Mouse (Mus musculus) E14TG2a.4 (cell line): Measurements from ENCODE around the gene Apopt1.

Source experiments
- H3K27me3 ChIP-seq: 2 replicates; pipeline ENCODE4 v1.6.1; 2014; ENCODE audit warnings: low read length, control low read depth; ENCODE audit not compliant: insufficient read depth
- H3K36me3 ChIP-seq: 2 replicates; pipeline ENCODE4 v1.6.1; 2014; ENCODE audit warnings: low read length, control low read depth; ENCODE audit not compliant: insufficient read depth
- H3K4me1 ChIP-seq: replicated peaks from 2 replicates; pipeline ENCODE4 v1.6.1; 2014; ENCODE audit warnings: low read depth, low read length, control low read depth
- H3K4me3 ChIP-seq: replicated peaks from 2 replicates; pipeline ENCODE4 v1.5.1; 2014; ENCODE audit warnings: mild to moderate bottlenecking, low read length
- H3K9me3 ChIP-seq: 2 replicates; pipeline ENCODE4 v1.6.1; 2014; ENCODE audit warnings: low read length, control low read depth
- CTCF ChIP-seq: conservative IDR thresholded peaks from 2 replicates; pipeline ENCODE4 v1.5.1; 2014; ENCODE audit warnings: low read length
- NANOG ChIP-seq: IDR thresholded peaks from 2 replicates; pipeline ENCODE4 v1.6.1; 2014; ENCODE audit warnings: borderline replicate concordance, low read length, mixed read lengths
- POU5F1 ChIP-seq: IDR thresholded peaks from 2 replicates; pipeline ENCODE4 v1.6.1; 2014; ENCODE audit warnings: low read length, borderline replicate concordance

Gene Apopt1

DNA sequence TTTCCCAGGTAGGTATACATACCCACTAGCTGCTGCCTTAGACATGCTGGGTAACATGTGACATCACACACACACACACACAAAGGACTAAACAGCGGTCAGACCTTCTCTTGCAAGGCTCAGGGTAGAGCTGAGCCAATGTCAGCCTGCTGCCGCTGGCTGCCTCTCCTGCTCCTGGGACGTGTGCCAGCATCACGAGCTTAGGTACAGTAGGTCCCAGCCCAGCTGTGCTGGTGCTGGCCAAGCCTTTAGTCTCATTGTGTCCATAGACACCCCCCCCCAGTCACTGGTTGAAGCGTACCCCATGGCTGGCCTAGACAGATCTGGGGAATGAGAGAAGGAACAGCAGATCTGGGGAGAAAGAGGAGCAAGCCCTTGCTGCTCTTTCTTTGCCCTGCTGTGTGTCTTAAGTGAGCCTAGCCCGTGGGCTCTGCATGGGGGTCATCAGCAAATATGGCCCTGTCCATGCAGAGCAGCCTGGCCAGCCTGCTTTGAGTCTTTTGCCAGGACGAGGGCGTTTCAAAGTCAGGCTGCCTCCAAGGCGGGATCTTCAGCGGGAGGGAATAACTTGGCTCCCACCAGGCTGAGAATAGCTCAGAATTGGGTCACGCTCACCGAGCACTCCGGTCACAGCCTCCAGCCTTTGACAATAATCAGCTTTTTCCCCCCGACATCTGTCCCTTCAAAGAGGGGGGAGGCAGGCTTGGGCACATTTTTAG lies 25.6 kb upstream of the Apopt1 start:
- Histone ChIP-seq H3K27me3 (peaks cover 8% of the 10 kb centered on the region), H3K36me3 (peaks cover 20% of the 10 kb centered on the region), H3K9me3 (no peaks in the 10 kb centered on the region), H3K4me1 (peaks cover 60% of the 10 kb centered on the region), H3K4me3 (no peak overlapping the region)
- TF ChIP-seq CTCF: no peak
- no peak for TF ChIP-seq NANOG
- no peak for TF ChIP-seq POU5F1

DNA sequence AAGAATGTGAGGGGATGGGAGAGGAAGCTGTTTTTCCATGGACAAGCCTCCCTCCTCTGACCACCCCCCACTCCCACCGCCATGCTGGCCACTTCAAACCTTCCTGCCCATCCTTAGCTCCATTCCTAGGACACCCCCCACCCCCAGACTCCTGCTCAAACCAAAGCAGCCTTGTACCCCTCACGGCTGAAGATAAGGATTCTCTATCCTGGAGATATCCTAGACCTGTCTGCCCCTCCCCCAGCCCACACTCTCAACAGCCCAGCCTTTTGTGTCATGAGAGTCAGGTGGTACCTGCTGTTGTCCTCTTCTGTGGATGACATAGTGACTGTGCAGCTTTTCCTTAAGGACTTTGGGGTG lies 25.0 kb upstream of the Apopt1 start:
- Histone ChIP-seq H3K36me3 (peaks cover 14% of the 10 kb centered on the region), H3K4me3 (no peak overlapping the region), H3K27me3 (peaks cover 8% of the 10 kb centered on the region), H3K9me3 (no peaks in the 10 kb centered on the region), H3K4me1 (peaks cover 60% of the 10 kb centered on the region)
- TF ChIP-seq NANOG: no peak

DNA sequence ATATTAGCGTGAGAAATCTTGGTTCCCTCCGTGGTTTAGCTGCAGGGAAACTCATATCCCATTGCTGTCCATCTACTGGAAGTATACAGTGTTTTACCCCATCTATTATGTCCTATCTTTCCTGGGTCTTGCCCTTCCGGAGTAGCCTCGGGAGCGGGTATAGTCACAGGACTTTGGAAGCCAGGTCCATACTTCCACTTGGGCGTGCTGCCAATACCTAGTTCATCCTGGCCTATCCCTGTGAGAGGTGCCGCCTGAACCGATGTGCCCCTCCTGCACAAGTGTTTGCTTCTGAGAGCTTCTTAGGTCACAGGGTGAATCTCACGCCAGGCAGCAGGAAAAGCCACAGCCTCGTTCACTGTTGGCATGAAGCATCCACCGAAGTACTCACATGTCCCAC lies 23.6 kb upstream of the Apopt1 start:
- Histone ChIP-seq H3K9me3 (no peaks in the 10 kb centered on the region), H3K27me3 (peaks cover 8% of the 10 kb centered on the region), H3K4me3 (no peak overlapping the region), H3K36me3 (peaks cover 1% of the 10 kb centered on the region), H3K4me1 (peaks cover 62% of the 10 kb centered on the region)
- TF ChIP-seq NANOG: no peak
- TF ChIP-seq CTCF: no peak
- TF ChIP-seq POU5F1: no peak

DNA sequence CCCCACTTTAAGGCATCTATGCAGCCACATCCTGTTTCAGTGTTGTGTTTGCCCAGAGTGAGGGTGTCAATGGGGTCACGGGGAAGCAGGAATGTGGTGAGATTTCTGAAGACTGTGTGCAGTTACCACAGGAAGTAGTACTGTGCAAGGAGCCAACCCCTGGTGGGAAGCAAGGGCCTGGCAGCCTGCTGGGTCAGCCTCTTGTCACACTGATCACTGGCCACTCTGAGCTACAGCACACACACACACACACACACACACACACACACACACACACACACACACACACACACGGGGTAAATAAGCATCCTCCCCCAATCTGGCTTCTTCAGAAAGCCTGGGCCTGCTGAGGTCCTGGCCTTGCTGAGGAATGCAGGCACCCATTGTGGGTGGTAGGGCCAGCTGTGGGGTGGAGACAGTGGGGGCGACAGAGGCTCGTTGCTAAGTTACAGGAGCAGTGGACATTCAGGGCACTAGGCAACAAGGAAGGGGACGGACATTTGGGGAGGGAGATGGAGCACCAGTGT lies 21.7 kb upstream of the Apopt1 start:
- Histone ChIP-seq H3K4me3 (no peak overlapping the region), H3K4me1 (peaks cover 67% of the 10 kb centered on the region), H3K9me3 (no peaks in the 10 kb centered on the region), H3K27me3 (peaks cover 8% of the 10 kb centered on the region), H3K36me3 (no peaks in the 10 kb centered on the region)
- TF ChIP-seq NANOG (no peak), POU5F1 (no peak), CTCF (no peak)

DNA sequence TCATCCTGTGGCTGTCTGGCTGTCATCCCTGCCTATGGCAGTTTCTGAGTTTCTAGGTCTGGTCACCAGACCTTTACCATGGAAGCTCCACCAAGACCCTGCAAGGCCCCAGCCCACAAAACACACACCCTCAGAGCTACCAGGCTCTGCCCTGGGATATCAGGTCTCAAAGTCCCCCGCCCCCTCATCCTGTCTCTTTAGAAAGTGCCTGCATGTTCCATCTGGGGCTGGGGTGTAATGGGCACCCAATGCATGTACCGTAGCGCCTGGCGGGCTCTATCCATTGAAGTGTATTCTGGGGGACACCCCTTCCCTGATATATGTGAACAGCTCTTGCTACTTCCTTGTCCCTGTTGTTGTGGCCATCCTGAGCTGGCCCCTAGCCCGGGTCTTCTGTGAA lies 20.2 kb upstream of the Apopt1 start:
- H3K9me3 ChIP-seq: no peaks in the 10 kb centered on the region
- no peaks in the 10 kb centered on the region for H3K36me3 ChIP-seq
- H3K4me3 ChIP-seq: peak overlapping the region; percentile 62
- TF ChIP-seq POU5F1 (no peak), NANOG (no peak), CTCF (no peak)
- peaks cover 62% of the 10 kb centered on the region for H3K4me1 ChIP-seq
- peaks cover 13% of the 10 kb centered on the region for H3K27me3 ChIP-seq

DNA sequence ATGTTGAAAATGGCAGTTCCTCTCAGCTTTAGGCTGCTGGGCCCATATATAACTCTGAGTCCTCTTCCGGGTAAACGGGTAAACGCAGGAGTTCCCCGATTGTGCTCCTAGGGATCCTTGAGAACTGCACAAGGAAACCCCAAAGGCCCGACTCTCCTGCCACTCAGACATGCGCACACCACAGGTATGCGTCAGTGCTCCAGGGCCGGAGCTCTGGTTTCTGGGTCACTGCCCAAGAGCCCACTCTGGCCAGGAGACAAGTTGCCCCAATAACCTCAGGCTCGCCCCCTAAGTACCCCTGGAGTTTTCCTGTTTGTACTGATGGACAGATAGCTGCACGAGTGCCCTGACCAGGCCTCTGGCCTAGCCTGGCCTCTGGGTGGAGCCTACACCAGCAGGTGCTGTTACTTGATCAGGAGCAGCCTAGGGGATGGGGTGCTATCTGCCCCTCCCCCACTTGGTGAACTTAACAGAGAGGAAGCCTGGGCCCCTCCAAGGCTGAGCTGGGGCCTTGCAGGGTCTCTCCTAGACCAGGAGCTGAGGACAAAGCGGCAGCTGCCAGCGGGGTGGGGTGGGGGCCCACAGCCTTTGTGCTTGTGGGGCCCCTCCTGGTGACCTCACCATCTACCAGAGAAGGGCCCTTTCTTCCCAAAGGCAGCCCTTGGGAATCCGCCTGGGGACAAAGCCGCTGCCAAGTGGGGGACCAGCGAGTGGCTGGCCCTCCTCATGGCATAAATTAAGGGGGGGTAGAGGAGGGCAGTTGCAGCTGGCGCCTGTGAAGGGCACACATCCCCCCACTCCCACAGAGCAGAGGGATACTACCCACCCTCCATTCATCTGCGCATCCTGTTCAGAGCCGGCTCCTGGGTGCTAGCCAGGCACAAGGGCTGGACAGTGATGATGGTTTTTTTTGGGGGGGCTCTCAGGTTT lies 19.5 kb upstream of the Apopt1 start:
- H3K9me3 ChIP-seq: no peaks in the 10 kb centered on the region
- H3K36me3 ChIP-seq: no peaks in the 10 kb centered on the region
- peak overlapping the region; percentile 62 for H3K4me3 ChIP-seq
- peaks cover 55% of the 10 kb centered on the region for H3K4me1 ChIP-seq
- TF ChIP-seq CTCF (no peak), POU5F1 (no peak), NANOG (no peak)
- peaks cover 14% of the 10 kb centered on the region for H3K27me3 ChIP-seq

DNA sequence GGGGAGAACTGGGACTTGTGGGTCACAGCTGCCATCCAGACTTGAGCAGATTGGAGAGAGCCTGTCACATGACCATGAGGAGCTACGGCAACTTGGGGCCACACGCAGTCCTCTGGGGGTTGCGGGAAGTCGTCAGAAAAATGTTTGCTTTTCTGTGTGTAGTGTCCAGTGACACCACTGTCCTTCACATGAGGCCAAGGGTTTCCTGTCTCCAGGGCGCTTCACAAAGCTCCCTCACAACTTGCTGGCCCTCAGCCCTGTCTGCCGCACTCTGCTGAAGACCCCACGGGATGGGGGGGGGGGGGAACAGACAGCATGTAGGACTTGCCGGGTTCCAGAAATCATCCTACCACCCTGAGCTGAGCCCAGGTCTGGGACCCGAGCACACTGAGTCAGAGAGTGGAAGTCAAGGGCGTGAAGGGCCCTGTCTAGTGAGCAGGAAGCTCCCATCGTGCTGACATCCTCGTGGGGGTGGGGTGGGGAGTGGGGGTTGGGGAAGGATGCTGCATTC lies 18.7 kb upstream of the Apopt1 start:
- Histone ChIP-seq H3K27me3 (peaks cover 14% of the 10 kb centered on the region), H3K4me3 (peak overlapping the region; percentile 62), H3K9me3 (no peaks in the 10 kb centered on the region), H3K36me3 (no peaks in the 10 kb centered on the region), H3K4me1 (peaks cover 55% of the 10 kb centered on the region)
- TF ChIP-seq POU5F1 (no peak), CTCF (no peak)

DNA sequence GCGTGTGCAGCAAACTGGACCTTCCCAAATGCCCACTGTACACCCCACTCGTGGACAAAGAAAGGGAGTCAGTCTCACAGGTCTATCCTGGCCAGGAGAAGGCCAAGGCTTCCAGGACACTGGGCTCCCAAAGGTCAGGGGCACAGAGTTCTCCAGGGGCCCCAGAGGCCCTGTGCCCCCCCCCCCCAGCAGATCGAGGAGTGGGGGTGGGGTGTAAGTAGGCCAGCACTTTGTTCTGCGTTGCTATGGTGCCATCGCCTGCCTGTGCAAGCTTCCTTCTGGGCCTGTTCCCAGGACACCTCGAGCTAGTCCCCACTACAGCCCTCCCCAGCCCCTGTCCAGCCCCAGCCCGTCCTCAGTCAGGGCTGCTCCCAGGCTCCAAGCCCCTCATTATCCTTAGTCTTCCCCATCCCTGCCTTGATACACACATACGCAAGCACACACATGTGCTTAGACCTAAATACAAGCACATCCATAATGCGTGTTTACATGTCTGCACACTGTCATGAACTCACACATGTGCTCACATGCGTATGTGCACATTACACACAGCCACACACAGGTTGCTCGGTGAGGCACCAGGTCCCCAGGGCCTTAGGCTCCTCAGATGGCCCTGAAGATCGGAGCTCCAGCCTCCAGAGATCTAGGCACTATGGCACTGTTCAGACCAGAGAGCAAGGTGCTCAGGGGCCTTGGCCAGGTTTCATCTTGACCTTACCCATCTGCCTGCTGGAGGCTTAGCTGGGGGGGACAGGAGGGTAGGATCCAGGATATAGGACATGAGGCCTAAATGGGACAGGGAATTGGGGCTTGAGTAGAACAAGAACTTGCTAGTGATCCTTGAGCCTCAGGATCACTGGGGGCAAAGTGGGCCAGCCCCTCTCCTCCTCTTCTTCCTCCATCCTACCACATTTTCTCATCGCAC lies 17.9 kb upstream of the Apopt1 start:
- Histone ChIP-seq H3K4me3 (no peak overlapping the region), H3K27me3 (peaks cover 14% of the 10 kb centered on the region), H3K9me3 (no peaks in the 10 kb centered on the region), H3K4me1 (peaks cover 60% of the 10 kb centered on the region), H3K36me3 (no peaks in the 10 kb centered on the region)
- TF ChIP-seq NANOG (no peak), POU5F1 (no peak), CTCF (no peak)
